ENCODE assay signal across 8 mouse cellular contexts in the genomic region with DNA sequence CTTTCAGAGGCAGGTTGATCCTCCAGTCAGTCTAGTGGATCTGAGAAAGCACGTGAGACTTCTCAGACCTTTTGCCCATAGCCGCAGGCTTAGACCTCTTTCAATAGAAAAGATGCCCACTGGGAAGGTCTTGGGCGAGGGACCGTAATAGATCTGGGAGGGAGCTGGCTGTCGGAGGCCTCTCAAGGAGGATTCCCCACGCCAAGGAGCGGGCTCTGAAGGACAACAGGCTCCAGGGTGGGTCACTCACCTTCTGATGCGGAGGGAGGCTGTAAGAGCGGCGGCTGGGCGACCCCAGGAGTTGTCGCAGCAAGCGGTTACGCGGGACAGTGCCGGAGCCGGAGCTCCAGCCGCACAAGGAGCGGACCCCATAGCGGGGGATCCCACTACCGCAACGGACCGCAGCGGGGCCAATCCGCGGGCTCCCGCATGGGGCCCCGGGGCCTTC. TPM values are rescaled to one million over a fixed set of nuclear protein-coding genes. Genes with fewer than 3 reads are reported as not detected.
A peak's percentile ranks its signal among the peaks of the same experiment; 100 is the strongest.
DNase-seq lines count a peak whose midpoint lies in the region; ATAC-seq lines count a peak whose summit lies in the region.

No protein-coding gene starts in this region.

- H3K27me3 ChIP-seq in heart, embryonic 16.5 days (ENCODE audit: control insufficient read depth, insufficient read depth, low read length) = no peaks in the 10 kb centered on the region
- no peaks in the 10 kb centered on the region for H3K27me3 ChIP-seq in embryonic facial prominence, embryonic 11.5 days (ENCODE audit: control insufficient read depth, insufficient read depth, low read length)
- no peaks in the 10 kb centered on the region for H3K27me3 ChIP-seq in limb, embryonic 10.5 days (ENCODE audit: low read depth, poor library complexity, severe bottlenecking)
- no peaks in the 10 kb centered on the region for H3K27me3 ChIP-seq in neural tube, embryonic 13.5 days

- peak overlapping the region; percentile 76 for H3K4me3 ChIP-seq in heart, embryonic 16.5 days (ENCODE audit: low read length)
- H3K4me3 ChIP-seq in embryonic facial prominence, embryonic 11.5 days (ENCODE audit: low read depth, low read length) = peak overlapping the region; percentile 79
- H3K4me3 ChIP-seq in limb, embryonic 10.5 days = peak overlapping the region; percentile 96
- peak overlapping the region; percentile 93 for H3K4me3 ChIP-seq in neural tube, embryonic 13.5 days

- H3K9ac ChIP-seq in heart, embryonic 16.5 days (ENCODE audit: low read length) = peak overlapping the region; percentile 98
- peak overlapping the region; percentile 84 for H3K9ac ChIP-seq in embryonic facial prominence, embryonic 11.5 days (replicated peaks; ENCODE audit: low read length)
- peak overlapping the region; percentile 95 for H3K9ac ChIP-seq in neural tube, embryonic 13.5 days

- peaks cover 18% of the 10 kb centered on the region for H3K4me1 ChIP-seq in heart, embryonic 16.5 days (ENCODE audit: control insufficient read depth, insufficient read depth, low read length)
- H3K4me1 ChIP-seq in embryonic facial prominence, embryonic 11.5 days (ENCODE audit: control insufficient read depth, insufficient read depth, low read length) = peaks cover 2% of the 10 kb centered on the region; the same call in 1 of the 2 replicates
- H3K4me1 ChIP-seq in limb, embryonic 10.5 days = peaks cover 17% of the 10 kb centered on the region
- peaks cover 26% of the 10 kb centered on the region for H3K4me1 ChIP-seq in neural tube, embryonic 13.5 days (replicated peaks)

- intact Hi-C loops in heart, postnatal 10 days (cut with DNase I) = no loop called here

- no peak for DNase-seq in heart, postnatal 10 days
- DNase-seq in ES-CJ7 (ENCODE audit: low read depth, low spot score) = peak; percentile 27
- peak; percentile 28 for DNase-seq in embryonic facial prominence, embryonic 11.5 days (ENCODE audit: low spot score)
- DNase-seq in limb, embryonic 10.5 days (ENCODE audit: low spot score) = no peak
- no peak for DNase-seq in ovary, postnatal 36 days (ENCODE audit: low spot score)
- no peak for DNase-seq in testis, postnatal 14 days (ENCODE audit: low spot score)

- ATAC-seq in heart, embryonic 16.5 days (replicated peaks; ENCODE audit: extremely low read depth, insufficient read depth, low FRiP score) = peak; percentile 52; the same call in 1 of the 2 replicates
- ATAC-seq in embryonic facial prominence, embryonic 11.5 days (replicated peaks; ENCODE audit: insufficient number of reproducible peaks, low FRiP score, low TSS enrichment, low read depth) = no peak; the same call in 1 of the 2 replicates
- peak; percentile 84 for ATAC-seq in neural tube, embryonic 13.5 days (ENCODE audit: low read depth)

- under 1% methylated on average over 28 of the region's 28 CpGs for WGBS in heart, embryonic 16.5 days
- 3% methylated on average over 19 of the region's 28 CpGs for WGBS in embryonic facial prominence, embryonic 11.5 days
- WGBS in limb, embryonic 10.5 days = under 1% methylated on average over 28 of the region's 28 CpGs
- WGBS in neural tube, embryonic 13.5 days = under 1% methylated on average over 28 of the region's 28 CpGs

- H3K4me2 ChIP-seq in heart, embryonic 16.5 days (ENCODE audit: low read depth, low read length) = peak overlapping the region; percentile 65
- H3K4me2 ChIP-seq in embryonic facial prominence, embryonic 11.5 days (ENCODE audit: low read depth, low read length) = peak overlapping the region; percentile 65
- peak overlapping the region; percentile 86 for H3K4me2 ChIP-seq in neural tube, embryonic 13.5 days

- no peaks in the 10 kb centered on the region for H3K9me3 ChIP-seq in heart, embryonic 16.5 days (replicated peaks; ENCODE audit: control insufficient read depth, low read length)
- H3K9me3 ChIP-seq in embryonic facial prominence, embryonic 11.5 days (replicated peaks; ENCODE audit: control insufficient read depth, low read length) = no peaks in the 10 kb centered on the region
- H3K9me3 ChIP-seq in limb, embryonic 10.5 days (replicated peaks) = no peaks in the 10 kb centered on the region
- H3K9me3 ChIP-seq in neural tube, embryonic 13.5 days = no peaks in the 10 kb centered on the region

- peaks cover 15% of the 10 kb centered on the region for H3K36me3 ChIP-seq in heart, embryonic 16.5 days (ENCODE audit: control insufficient read depth, insufficient read depth)
- H3K36me3 ChIP-seq in embryonic facial prominence, embryonic 11.5 days (replicated peaks; ENCODE audit: control insufficient read depth, insufficient read depth, low read depth, low read length) = no peaks in the 10 kb centered on the region
- H3K36me3 ChIP-seq in limb, embryonic 10.5 days = peaks cover 49% of the 10 kb centered on the region
- peaks cover 41% of the 10 kb centered on the region for H3K36me3 ChIP-seq in neural tube, embryonic 13.5 days

- peak overlapping the region; percentile 93 for H3K27ac ChIP-seq in heart, embryonic 16.5 days (ENCODE audit: low read length)
- peak overlapping the region; percentile 66; the same call in 1 of the 2 replicates for H3K27ac ChIP-seq in embryonic facial prominence, embryonic 11.5 days (replicated peaks; ENCODE audit: low read depth, low read length)
- peak overlapping the region; percentile 94 for H3K27ac ChIP-seq in limb, embryonic 10.5 days
- peak overlapping the region; percentile 91 for H3K27ac ChIP-seq in neural tube, embryonic 13.5 days (replicated peaks)

RNA-seq across cellular contexts. Expression of gene Dlat, which starts 0.6 kb away (rescaled TPM):
- 147 and 156 TPM in 2 replicates for polyA plus RNA-seq in heart, embryonic 16.5 days (2015; fragmentation: Nextera tagmentation; extraction: Ambion mirVana)
- 100 to 1,000 TPM; 336 to 364 TPM for total RNA-seq in heart, postnatal 10 days (2021)
- polyA plus RNA-seq in embryonic facial prominence, embryonic 11.5 days (2014; fragmentation: Nextera tagmentation; extraction: Ambion mirVana) = 61.2 and 65.6 TPM in 2 replicates
- 61.7 and 62.1 TPM in 2 replicates for polyA plus RNA-seq in limb, embryonic 10.5 days (2016; fragmentation: Nextera tagmentation; extraction: Ambion mirVana)
- 48.9 and 50.8 TPM in 2 replicates for polyA plus RNA-seq in neural tube, embryonic 13.5 days (2015; fragmentation: Nextera tagmentation; extraction: Ambion mirVana)

RNA-seq across cellular contexts. Expression of gene Nkapd1, which starts 41.7 kb away (rescaled TPM):
- polyA plus RNA-seq in heart, embryonic 16.5 days (2015; fragmentation: Nextera tagmentation; extraction: Ambion mirVana) = 12.1 and 13.0 TPM in 2 replicates
- 10 to 100 TPM; 22.6 to 23.3 TPM for total RNA-seq in heart, postnatal 10 days (2021)
- 30.8 and 35.3 TPM in 2 replicates for polyA plus RNA-seq in embryonic facial prominence, embryonic 11.5 days (2014; fragmentation: Nextera tagmentation; extraction: Ambion mirVana)
- 20.4 and 21.3 TPM in 2 replicates for polyA plus RNA-seq in limb, embryonic 10.5 days (2016; fragmentation: Nextera tagmentation; extraction: Ambion mirVana)
- polyA plus RNA-seq in neural tube, embryonic 13.5 days (2015; fragmentation: Nextera tagmentation; extraction: Ambion mirVana) = 24.6 and 25.7 TPM in 2 replicates

RNA-seq across cellular contexts. Expression of gene Pih1d2, which starts 41.8 kb away (rescaled TPM):
- 1.9 and 3.1 TPM in 2 replicates for polyA plus RNA-seq in heart, embryonic 16.5 days (2015; fragmentation: Nextera tagmentation; extraction: Ambion mirVana)
- total RNA-seq in heart, postnatal 10 days (2021) = under 1 TPM; 0.26 to 0.92 TPM
- polyA plus RNA-seq in embryonic facial prominence, embryonic 11.5 days (2014; fragmentation: Nextera tagmentation; extraction: Ambion mirVana) = 3.1 and 5.3 TPM in 2 replicates
- 5.1 and 5.4 TPM in 2 replicates for polyA plus RNA-seq in limb, embryonic 10.5 days (2016; fragmentation: Nextera tagmentation; extraction: Ambion mirVana)
- polyA plus RNA-seq in neural tube, embryonic 13.5 days (2015; fragmentation: Nextera tagmentation; extraction: Ambion mirVana) = 5.2 and 5.8 TPM in 2 replicates

RNA-seq across cellular contexts. Expression of gene Timm8b, which starts 55.3 kb away (rescaled TPM):
- 243 and 261 TPM in 2 replicates for polyA plus RNA-seq in heart, embryonic 16.5 days (2015; fragmentation: Nextera tagmentation; extraction: Ambion mirVana)
- total RNA-seq in heart, postnatal 10 days (2021) = 100 to 1,000 TPM; 215 to 218 TPM
- 301 and 326 TPM in 2 replicates for polyA plus RNA-seq in embryonic facial prominence, embryonic 11.5 days (2014; fragmentation: Nextera tagmentation; extraction: Ambion mirVana)
- polyA plus RNA-seq in limb, embryonic 10.5 days (2016; fragmentation: Nextera tagmentation; extraction: Ambion mirVana) = 297 and 307 TPM in 2 replicates
- polyA plus RNA-seq in neural tube, embryonic 13.5 days (2015; fragmentation: Nextera tagmentation; extraction: Ambion mirVana) = 366 and 422 TPM in 2 replicates

RNA-seq across cellular contexts. Expression of gene Sdhd, which starts 55.4 kb away (rescaled TPM):
- 852 and 860 TPM in 2 replicates for polyA plus RNA-seq in heart, embryonic 16.5 days (2015; fragmentation: Nextera tagmentation; extraction: Ambion mirVana)
- total RNA-seq in heart, postnatal 10 days (2021) = 100 to 1,000 TPM; 780 to 786 TPM
- polyA plus RNA-seq in embryonic facial prominence, embryonic 11.5 days (2014; fragmentation: Nextera tagmentation; extraction: Ambion mirVana) = 302 and 308 TPM in 2 replicates
- 337 and 352 TPM in 2 replicates for polyA plus RNA-seq in limb, embryonic 10.5 days (2016; fragmentation: Nextera tagmentation; extraction: Ambion mirVana)
- 229 and 243 TPM in 2 replicates for polyA plus RNA-seq in neural tube, embryonic 13.5 days (2015; fragmentation: Nextera tagmentation; extraction: Ambion mirVana)

Comparison
In these comparisons a context has a peak if more than half of its experiments do, and no peak if none do; other contexts are left out.
1. DNase-seq: peak in ES-CJ7 (single experiment) and embryonic facial prominence, embryonic 11.5 days (single experiment); none in heart, postnatal 10 days (0 of 2), limb, embryonic 10.5 days (single experiment), ovary, postnatal 36 days (single experiment) and testis, postnatal 14 days (single experiment).
2. Peak in every context shown above with its lines, with median percentiles within 50 percentile points of each other: H3K27ac ChIP-seq, H3K4me2 ChIP-seq, H3K4me3 ChIP-seq and H3K9ac ChIP-seq.